Mouse (Mus musculus): ENCODE results near the gene Nckipsd.

DNA sequence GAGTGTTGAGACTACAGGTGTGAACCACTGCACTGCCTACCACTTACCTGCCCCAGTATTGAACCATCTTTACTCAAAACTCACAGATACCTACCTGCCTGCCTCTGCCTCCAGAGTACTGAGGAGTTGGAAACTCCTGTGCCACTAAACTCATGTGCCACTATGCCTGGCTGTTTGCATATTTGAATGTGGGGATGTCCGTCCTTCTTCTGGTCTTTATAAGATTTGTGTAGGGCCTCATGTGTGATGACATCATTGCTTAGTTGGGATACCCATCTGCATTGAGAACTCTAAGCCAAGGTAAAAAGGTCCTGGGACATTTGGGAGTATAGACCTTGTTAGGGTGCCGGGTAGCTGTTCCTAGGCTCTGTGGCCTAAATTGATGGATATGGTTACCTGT is 21.1 kb upstream of the Nckipsd start:
- TF ChIP-seq TAL1 (conservative IDR thresholded peaks at IDR 0.05; ENCODE audit: low read depth, low read length): no peak
- no peak for TF ChIP-seq CTCF (IDR thresholded peaks at IDR 0.05; ENCODE audit: low read depth, low read length)
- no peak for TF ChIP-seq GATA2 (IDR thresholded peaks at IDR 0.05; ENCODE audit: borderline replicate concordance, low read depth, low read length)
- TF ChIP-seq GATA1 (IDR thresholded peaks at IDR 0.05; ENCODE audit: borderline replicate concordance, low read length): no peak

Data from G1E (cell line).